Mouse (Mus musculus) heart, adult 2 months (tissue): Measurements from ENCODE around the gene Prpsap1.

Experiments
- CTCF ChIP-seq: fragments of 200-600 bp; IDR thresholded peaks from 2 replicates; pipeline ENCODE4 v1.8.1; 2022; ENCODE audit warnings: antibody characterized with exemption, mild to moderate bottlenecking, moderate library complexity
- POLR2A ChIP-seq: fragments of 200-500 bp; IDR thresholded peaks from 2 replicates; pipeline ENCODE4 v1.6.1; 2011; ENCODE audit warnings: mild to moderate bottlenecking, low read depth, low read length, control low read depth; ENCODE audit not compliant: insufficient read depth

- TF ChIP-seq CTCF (no peak), POLR2A (no peak)
Measured at GRCm38 (mm10) chr11:116478978-116479377, 15.0 kb downstream of the Prpsap1 start.
